Mouse (Mus musculus): ENCODE results near the gene Meox1.
A peak's percentile ranks its signal among the peaks of the same experiment; 100 is the strongest.

Gene Meox1

GRCm38 (mm10) chr11:101851042-101851441 is 43.1 kb downstream of the Meox1 start:
- DNase-seq (ENCODE audit: low read depth, low spot score): no peak

DNA sequence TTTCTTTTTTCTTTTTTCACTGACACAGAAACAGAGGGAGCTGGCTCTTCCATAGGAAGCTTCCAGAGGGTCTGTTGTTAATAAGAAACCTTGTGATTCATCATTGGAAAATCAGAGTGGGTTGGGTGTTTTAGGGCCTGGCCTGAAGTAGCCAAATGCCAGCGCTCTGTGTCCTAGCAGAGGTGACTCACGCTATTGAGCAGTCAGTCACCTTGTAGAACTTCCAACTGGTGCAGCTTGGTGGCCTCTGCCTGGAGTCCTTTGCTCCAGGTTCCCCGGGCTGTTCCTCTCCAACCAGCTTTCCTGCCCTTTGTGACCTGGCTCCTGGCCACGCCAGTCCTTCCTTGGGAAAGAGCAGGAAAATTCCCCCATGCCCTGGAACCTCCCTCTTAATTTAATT is 44.9 kb downstream of the Meox1 start:
- no peak for DNase-seq (ENCODE audit: low read depth, low spot score)

DNA sequence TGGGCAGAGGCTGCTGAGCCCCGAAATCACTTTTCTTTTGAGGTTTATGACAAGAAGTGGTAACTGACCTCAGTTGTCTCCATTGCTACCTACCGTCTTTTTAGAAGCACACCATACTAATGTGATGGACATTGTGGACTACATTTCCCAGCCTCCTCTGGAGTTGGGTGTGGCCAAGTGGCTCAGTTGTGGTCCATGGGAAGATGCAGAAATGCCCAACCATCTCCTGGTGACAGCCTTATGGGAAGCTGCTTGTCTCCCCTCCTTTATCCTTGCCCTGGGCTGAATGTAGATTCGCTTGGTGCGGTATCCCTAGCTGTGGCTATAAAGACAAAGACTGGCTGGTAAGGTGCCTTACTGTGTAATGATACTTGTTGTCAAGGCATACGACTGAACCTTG is 46.7 kb downstream of the Meox1 start:
- DNase-seq (ENCODE audit: low read depth, low spot score): no peak

DNA sequence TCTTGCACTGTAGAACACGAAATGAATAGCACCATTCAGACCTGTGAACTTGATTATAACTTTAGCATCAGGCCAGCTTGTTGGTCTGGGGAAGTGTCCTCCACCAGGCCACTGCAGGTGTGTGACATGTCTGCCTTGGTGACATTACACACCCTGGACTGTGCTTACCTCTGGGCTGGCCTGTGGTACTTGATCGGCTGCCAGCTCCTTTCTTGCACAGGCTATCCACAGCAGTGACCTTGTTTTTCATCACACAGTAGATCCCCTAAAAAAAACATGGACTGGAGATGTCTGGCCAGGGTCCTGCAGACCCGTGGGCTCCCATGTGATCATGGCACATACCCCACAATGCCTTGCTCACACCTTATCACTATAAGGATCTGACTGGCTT is 51.4 kb downstream of the Meox1 start:
- DNase-seq (ENCODE audit: low read depth, low spot score): no peak

GRCm38 (mm10) chr11:101841998-101842772 is 52.0 kb downstream of the Meox1 start:
- DNase-seq (ENCODE audit: low read depth, low spot score): no peak

DNA sequence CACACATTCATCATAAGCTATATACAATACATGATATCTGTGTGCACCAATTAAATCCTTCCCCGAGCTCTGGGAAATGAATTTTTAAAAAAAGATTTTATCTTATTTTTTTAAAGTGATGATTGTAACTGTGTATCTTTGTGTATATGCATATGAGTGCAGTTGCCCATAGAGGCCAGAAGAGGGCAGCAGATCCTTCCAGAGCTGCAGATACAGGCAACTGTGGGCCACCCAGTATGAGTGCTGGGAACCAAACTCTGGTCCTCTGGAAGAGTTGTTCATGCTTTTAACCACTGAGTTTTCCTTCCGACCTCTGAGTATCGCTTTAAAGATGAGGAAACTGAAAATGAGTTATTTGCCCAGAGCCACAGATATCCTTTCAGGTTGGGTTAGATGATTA is 53.8 kb downstream of the Meox1 start:
- DNase-seq (ENCODE audit: low read depth, low spot score): no peak

GRCm38 (mm10) chr11:101839426-101839825 is 54.7 kb downstream of the Meox1 start:
- DNase-seq (ENCODE audit: low read depth, low spot score): no peak

GRCm38 (mm10) chr11:101832001-101832400 is 62.2 kb downstream of the Meox1 start:
- DNase-seq (ENCODE audit: low read depth, low spot score): no peak

DNA sequence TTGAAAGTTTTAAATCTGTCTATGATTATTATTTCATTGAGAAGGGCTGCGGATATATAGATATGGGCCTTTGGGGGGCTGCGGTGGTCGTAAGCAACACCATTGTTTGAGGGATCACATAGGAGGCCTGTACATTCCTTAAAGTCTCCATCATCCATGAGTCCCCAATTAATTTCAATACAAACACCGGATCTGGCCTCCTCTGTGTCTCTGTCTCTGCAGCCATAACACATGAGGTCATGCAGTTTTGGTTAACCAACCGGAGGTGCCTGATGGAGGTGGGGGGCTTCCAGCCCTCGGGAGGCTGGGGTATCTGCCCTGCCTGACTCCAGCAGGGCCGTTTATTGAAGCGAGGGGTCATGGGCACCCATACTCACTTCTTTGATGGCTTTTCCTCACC is 63.6 kb downstream of the Meox1 start:
- DNase-seq (ENCODE audit: low read depth, low spot score): peak; percentile 17

DNA sequence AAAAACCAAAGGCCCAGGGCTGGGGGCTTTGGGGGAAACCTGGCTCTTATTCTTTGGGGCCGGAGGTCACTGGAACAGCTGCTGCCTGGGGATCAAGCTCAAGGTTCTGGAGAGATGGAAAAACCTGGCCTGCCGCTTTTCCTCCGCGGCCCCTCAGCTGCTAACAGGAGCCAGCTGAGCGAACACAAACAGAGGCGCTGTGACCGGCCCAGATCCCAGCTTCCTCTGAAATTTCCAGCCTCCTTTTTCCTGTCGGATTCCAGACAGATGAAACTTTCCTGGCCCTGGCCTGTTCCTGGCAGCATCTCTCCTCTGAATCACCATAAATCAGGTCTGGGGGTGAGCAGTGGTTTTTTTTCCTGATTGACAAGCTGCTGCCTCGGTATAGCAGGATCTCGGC is 64.1 kb downstream of the Meox1 start:
- DNase-seq (ENCODE audit: low read depth, low spot score): peak; percentile 77

DNA sequence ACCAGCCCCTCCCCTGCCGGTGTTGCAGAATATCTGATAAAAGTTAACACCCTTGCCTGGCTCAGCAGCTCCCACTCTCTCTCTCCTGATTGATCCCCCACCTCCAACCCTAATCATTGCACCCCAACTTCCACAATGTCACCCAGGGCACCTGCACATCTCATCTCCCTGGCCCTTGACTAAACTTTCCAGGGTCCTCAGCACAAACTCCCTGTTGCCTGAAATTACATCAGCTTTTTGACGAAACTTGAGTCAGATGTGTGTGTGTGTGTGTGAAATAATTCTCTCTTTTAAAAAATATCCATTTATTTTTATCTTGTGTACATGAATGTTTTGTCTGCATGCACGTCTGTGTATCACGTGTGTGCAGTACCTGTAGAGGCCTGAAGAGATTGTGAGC is 65.5 kb downstream of the Meox1 start:
- no peak for DNase-seq (ENCODE audit: low read depth, low spot score)

Measured in forelimb bud, embryonic 11.5 days (tissue).